Comparison of ENCODE assay signal across 21 mouse cellular contexts in genomic region chr13:70902727-70903126, GRCm38 (mm10).
DNase-seq lines count a peak whose midpoint lies in the region; ATAC-seq and TF ChIP-seq lines count a peak whose summit lies in the region.
"Had no signal": no experiment of that assay in that cellular context is flagged by ENCODE, and none has a peak within 500 bp of the region (broad histone marks: within the 10 kb centered on the region; RNA-seq: fewer than 3 reads in every experiment).

No protein-coding gene starts in this region.

- H3K4me2 ChIP-seq in liver, embryonic 16.5 days (ENCODE audit: low read depth, low read length): no peak overlapping the region
- no peak overlapping the region for H3K4me2 ChIP-seq in liver, embryonic 12.5 days
- H3K4me2 ChIP-seq: embryonic facial prominence, embryonic 13.5 days; hindbrain, embryonic 14.5 days; liver, embryonic 15.5 days; midbrain, embryonic 15.5 days; stomach, embryonic 15.5 days had no signal

- no peak overlapping the region for H3K27ac ChIP-seq in liver, embryonic 16.5 days (ENCODE audit: low read length)
- no peak overlapping the region for H3K27ac ChIP-seq in liver, embryonic 12.5 days
- H3K27ac ChIP-seq: embryonic facial prominence, embryonic 13.5 days; forebrain, embryonic 10.5 days; heart, embryonic 10.5 days; hindbrain, embryonic 14.5 days; liver, embryonic 15.5 days; macrophage; midbrain, embryonic 15.5 days; stomach, embryonic 15.5 days had no signal

- H3K4me3 ChIP-seq in liver, embryonic 16.5 days (ENCODE audit: low read depth, low read length): no peak overlapping the region
- no peak overlapping the region for H3K4me3 ChIP-seq in liver, embryonic 12.5 days
- no peak overlapping the region for H3K4me3 ChIP-seq in C2C12 (ENCODE audit: insufficient read depth, poor library complexity, severe bottlenecking)
- H3K4me3 ChIP-seq: embryonic facial prominence, embryonic 13.5 days; forebrain, embryonic 10.5 days; heart, embryonic 10.5 days; liver, embryonic 15.5 days; midbrain, embryonic 15.5 days; stomach, embryonic 15.5 days had no signal

- peak; percentile 65; the same call in 1 of the 2 replicates for ATAC-seq in liver, embryonic 16.5 days (ENCODE audit: low read depth)
- ATAC-seq in liver, embryonic 12.5 days: no peak
- ATAC-seq: intestine, embryonic 16.5 days; midbrain, embryonic 15.5 days had no signal

- 33% methylated on average over 10 of the region's 10 CpGs for WGBS in liver, embryonic 16.5 days (ENCODE audit: insufficient replicate concordance)
- whole genome bisulfite sequencing in liver, embryonic 12.5 days (ENCODE audit: insufficient replicate concordance): 47% methylated on average over 10 of the region's 10 CpGs

- peak; percentile 22 for DNase-seq in 3T3-L1 (ENCODE audit: low read depth, low spot score)
- peak; percentile 16 to 50 for DNase-seq in adrenal gland, postnatal 36 days
- no peak for DNase-seq in thymus, postnatal 25 days
- no peak for DNase-seq in right cerebral cortex, postnatal 36 days (ENCODE audit: low spot score in 2 of 2)
- DNase-seq: cerebellum, adult 18-20 months; gastrocnemius, postnatal 14 days; heart, postnatal 14 days; left cerebral cortex, postnatal 4 days; thymus, adult 2 months had no signal

- no peak overlapping the region for H3K9ac ChIP-seq in liver, embryonic 16.5 days (ENCODE audit: low read depth, low read length)
- H3K9ac ChIP-seq in liver, embryonic 12.5 days: no peak overlapping the region
- H3K9ac ChIP-seq: embryonic facial prominence, embryonic 13.5 days; hindbrain, embryonic 14.5 days; liver, embryonic 15.5 days; midbrain, embryonic 15.5 days; stomach, embryonic 15.5 days had no signal

- no peaks in the 10 kb centered on the region for H3K9me3 ChIP-seq in liver, embryonic 16.5 days (replicated peaks; ENCODE audit: control insufficient read depth, low read length)
- H3K9me3 ChIP-seq in liver, embryonic 12.5 days (replicated peaks): no peaks in the 10 kb centered on the region
- H3K9me3 ChIP-seq: embryonic facial prominence, embryonic 13.5 days; forebrain, embryonic 10.5 days; heart, embryonic 10.5 days; liver, embryonic 15.5 days; midbrain, embryonic 15.5 days; stomach, embryonic 15.5 days had no signal

- H3K79me3 ChIP-seq in C2C12 (ENCODE audit: low read depth): no peaks in the 10 kb centered on the region

- no peaks in the 10 kb centered on the region for H3K27me3 ChIP-seq in liver, embryonic 16.5 days (ENCODE audit: control insufficient read depth, insufficient read depth, low read depth, low read length)
- H3K27me3 ChIP-seq in liver, embryonic 12.5 days (replicated peaks): no peaks in the 10 kb centered on the region
- no peaks in the 10 kb centered on the region for H3K27me3 ChIP-seq in C2C12 (ENCODE audit: control insufficient read depth, insufficient read depth, insufficient read length)
- H3K27me3 ChIP-seq: liver, embryonic 15.5 days; midbrain, embryonic 15.5 days; stomach, embryonic 15.5 days had no signal

- H3K4me1 ChIP-seq in liver, embryonic 16.5 days (ENCODE audit: control insufficient read depth, low read depth, low read length): no peaks in the 10 kb centered on the region
- H3K4me1 ChIP-seq in liver, embryonic 12.5 days: no peaks in the 10 kb centered on the region
- H3K4me1 ChIP-seq: heart, embryonic 10.5 days; liver, embryonic 15.5 days; midbrain, embryonic 15.5 days; stomach, embryonic 15.5 days had no signal

- no peaks in the 10 kb centered on the region for H3K36me3 ChIP-seq in liver, embryonic 16.5 days (ENCODE audit: control insufficient read depth, insufficient read depth)
- H3K36me3 ChIP-seq in liver, embryonic 12.5 days: no peaks in the 10 kb centered on the region
- H3K36me3 ChIP-seq in C2C12 (ENCODE audit: control insufficient read depth, insufficient read depth): no peaks in the 10 kb centered on the region
- H3K36me3 ChIP-seq: embryonic facial prominence, embryonic 13.5 days; forebrain, embryonic 10.5 days; heart, embryonic 10.5 days; liver, embryonic 15.5 days; midbrain, embryonic 15.5 days; stomach, embryonic 15.5 days had no signal

- no peak for TF ChIP-seq CTCF in C2C12 (IDR thresholded peaks at IDR 0.05; ENCODE audit: control insufficient read depth, insufficient read depth, insufficient read length)

- H3K79me2 ChIP-seq in C2C12 (ENCODE audit: control insufficient read depth, insufficient read depth): no peaks in the 10 kb centered on the region

- H3ac ChIP-seq in C2C12 (ENCODE audit: control insufficient read depth, insufficient read length, low read depth): no peak overlapping the region

TF ChIP-seq in C2C12, 6 proteins besides CTCF, POLR2A, EP300 and RAD21:
- TF ChIP-seq MYOD1 (IDR thresholded peaks at IDR 0.05; ENCODE audit: control insufficient read depth, insufficient read length, low read depth) (no peak), CEBPB (IDR thresholded peaks at IDR 0.05; ENCODE audit: low read depth) (peak; percentile 10)

Comparison
In these comparisons a context has a peak if more than half of its experiments do, and no peak if none do; other contexts are left out.
1. DNase-seq: peak in 3T3-L1 (single experiment) and adrenal gland, postnatal 36 days (2 of 2); none in thymus, postnatal 25 days (single experiment) and right cerebral cortex, postnatal 36 days (0 of 2).